Mouse (Mus musculus) embryonic facial prominence, embryonic 11.5 days (tissue): ENCODE data around the gene Sprr2b. TPM values are rescaled to one million over a fixed set of nuclear protein-coding genes. Genes with fewer than 3 reads are reported as not detected.

ENCODE experiments used
- ATAC-seq: fragments of 200-750 bp; cut with Nextera tagmentation; replicated peaks from 2 replicates; pipeline ENCODE4 v1.8.0; 2017; ENCODE audit warnings: low read depth; ENCODE audit not compliant: insufficient number of reproducible peaks, low FRiP score, low TSS enrichment
- DNase-seq: peaks from one replicate; pipeline ENCODE4 v3.0.0-alpha.2; 2015; ENCODE audit warnings: low spot score
- H3K27ac ChIP-seq: fragments of 300-500 bp; sonication (generic); replicated peaks from 2 replicates; pipeline ENCODE4 v1.5.1; 2014; ENCODE audit warnings: mild to moderate bottlenecking, low read depth, low read length, control low read depth
- H3K27me3 ChIP-seq: fragments of 300-500 bp; sonication (generic); 2 replicates; pipeline ENCODE4 v1.6.1; 2014; ENCODE audit warnings: mild to moderate bottlenecking, low read length, moderate library complexity, mixed read lengths; ENCODE audit not compliant: control insufficient read depth, insufficient read depth
- H3K36me3 ChIP-seq: fragments of 300-500 bp; sonication (generic); replicated peaks from 2 replicates; pipeline ENCODE4 v1.6.1; 2014; ENCODE audit warnings: low read depth, mild to moderate bottlenecking, low read length, moderate library complexity, mixed read lengths; ENCODE audit not compliant: control insufficient read depth, insufficient read depth
- H3K4me1 ChIP-seq: fragments of 300-500 bp; sonication (generic); 2 replicates; pipeline ENCODE4 v1.6.1; 2014; ENCODE audit warnings: low read length, mixed read lengths; ENCODE audit not compliant: control insufficient read depth, insufficient read depth
- H3K4me2 ChIP-seq: fragments of 300-500 bp; sonication (generic); 2 replicates; pipeline ENCODE4 v1.6.1; 2014; ENCODE audit warnings: low read depth, mild to moderate bottlenecking, control low read depth, low read length, moderate library complexity
- H3K4me3 ChIP-seq: fragments of 300-500 bp; sonication (generic); 2 replicates; pipeline ENCODE4 v1.5.1; 2014; ENCODE audit warnings: low read depth, low read length, control low read depth
- H3K9ac ChIP-seq: fragments of 300-500 bp; sonication (generic); replicated peaks from 2 replicates; pipeline ENCODE4 v1.6.1; 2014; ENCODE audit warnings: mild to moderate bottlenecking, control low read depth, low read length
- H3K9me3 ChIP-seq: fragments of 300-500 bp; sonication (generic); replicated peaks from 2 replicates; pipeline ENCODE4 v1.6.1; 2016; ENCODE audit warnings: mild to moderate bottlenecking, low read length, inconsistent platforms, mixed read lengths; ENCODE audit not compliant: control insufficient read depth
- WGBS: fragments of 180-500 bp; shearing (Covaris S2); extraction: QIAGEN DNeasy Blood & Tissue Kit; methylation state at CpG from one replicate; pipeline ENCODE4 v1.1.7; 2014; 5-methylcytosine and 5-hydroxymethylcytosine counted together
- polyA plus RNA-seq: library from polyadenylated mRNA; unstranded; fragments of >200 nt; fragmentation: Nextera tagmentation; extraction: Ambion mirVana; gene quantifications from 2 replicates; pipeline ENCODE4 v1.2.1, GENCODE M21; 2014

Gene Sprr2b
- polyA plus RNA-seq, 1 experiment from 2014 or later, result not detected

- ATAC-seq (no peak), DNase-seq (no peak)
- Histone ChIP-seq H3K4me2 (no peak overlapping the region), H3K9ac (no peak overlapping the region), H3K36me3 (no peaks in the 10 kb centered on the region), H3K9me3 (no peaks in the 10 kb centered on the region), H3K27ac (no peak overlapping the region), H3K4me1 (no peaks in the 10 kb centered on the region), H3K27me3 (no peaks in the 10 kb centered on the region), H3K4me3 (no peak overlapping the region)
- WGBS, result 87% methylated on average over 1 of the region's 1 CpGs
These were observed 9.0 kb upstream of the Sprr2b start for GRCm38 (mm10) chr3:92307406-92307805.

GRCm38 (mm10) chr3:92317384-92317783, 964 bp downstream of the Sprr2b start:
- H3K36me3 ChIP-seq, result no peaks in the 10 kb centered on the region
- H3K27ac ChIP-seq, result no peak overlapping the region
- DNase-seq (no peak), ATAC-seq (no peak)
- H3K4me3 ChIP-seq, result no peak overlapping the region
- 75% methylated on average over 2 of the region's 2 CpGs for WGBS
- H3K4me2 ChIP-seq, result no peak overlapping the region
- no peak overlapping the region for H3K9ac ChIP-seq
- no peaks in the 10 kb centered on the region for H3K4me1 ChIP-seq
- no peaks in the 10 kb centered on the region for H3K27me3 ChIP-seq
- H3K9me3 ChIP-seq, result no peaks in the 10 kb centered on the region

- WGBS, result 88% methylated on average over 1 of the region's 1 CpGs
- H3K27me3 ChIP-seq, result no peaks in the 10 kb centered on the region
These were observed 19.9 kb downstream of the Sprr2b start for GRCm38 (mm10) chr3:92336278-92336677.

GRCm38 (mm10) chr3:92338840-92339239, 22.4 kb downstream of the Sprr2b start, which contains the start of gene Sprr2d:
Gene Sprr2d, plus strand, starts transcription at chr3:92339140.
- Histone ChIP-seq H3K4me2 (no peak within 1 kb of the TSS), H3K27ac (no peak within 1 kb of the TSS), H3K9me3 (no peaks in the 10 kb centered on the region), H3K4me1 (no peaks in the 10 kb centered on the region), H3K36me3 (no peaks in the 10 kb centered on the region), H3K9ac (no peak within 1 kb of the TSS), H3K4me3 (no peak within 1 kb of the TSS), H3K27me3 (no peaks in the 10 kb centered on the region)
- ATAC-seq (no peak), DNase-seq (no peak)
- WGBS, result 94% methylated on average over 5 of the region's 5 CpGs

More at GRCm38 (mm10) chr3:92336278-92336677, 19.9 kb downstream of the Sprr2b start:
- Histone ChIP-seq H3K4me1 (no peaks in the 10 kb centered on the region), H3K27ac (no peak overlapping the region), H3K36me3 (no peaks in the 10 kb centered on the region), H3K4me2 (no peak overlapping the region), H3K9ac (no peak overlapping the region), H3K4me3 (no peak overlapping the region), H3K9me3 (no peaks in the 10 kb centered on the region)
- DNase-seq (no peak), ATAC-seq (no peak)

- H3K36me3 ChIP-seq, result no peaks in the 10 kb centered on the region
- no peak within 1 kb of the TSS for H3K4me2 ChIP-seq
- H3K4me1 ChIP-seq, result no peaks in the 10 kb centered on the region
- no peak within 1 kb of the TSS for H3K9ac ChIP-seq
- no peak within 1 kb of the TSS for H3K27ac ChIP-seq
- DNase-seq, result no peak
- no peaks in the 10 kb centered on the region for H3K27me3 ChIP-seq
- no peak for ATAC-seq
- WGBS, result 86% methylated on average over 2 of the region's 2 CpGs
- H3K4me3 ChIP-seq, result no peak within 1 kb of the TSS
- H3K9me3 ChIP-seq, result no peaks in the 10 kb centered on the region
These were observed 35.4 kb downstream of the Sprr2b start, which contains the start of gene Sprr2e for GRCm38 (mm10) chr3:92351843-92352242. Gene Sprr2e, plus strand, starts transcription at chr3:92352143.

- H3K9ac ChIP-seq, result no peak overlapping the region
- ATAC-seq (no peak), DNase-seq (no peak)
- H3K27ac ChIP-seq, result no peak overlapping the region
- no peak overlapping the region for H3K4me3 ChIP-seq
- no peaks in the 10 kb centered on the region for H3K4me1 ChIP-seq
- H3K4me2 ChIP-seq, result no peak overlapping the region
- no peaks in the 10 kb centered on the region for H3K27me3 ChIP-seq
- H3K9me3 ChIP-seq, result no peaks in the 10 kb centered on the region
- H3K36me3 ChIP-seq, result no peaks in the 10 kb centered on the region
These were observed 45.2 kb downstream of the Sprr2b start for GRCm38 (mm10) chr3:92361619-92362018.

- Histone ChIP-seq H3K27ac (no peak within 1 kb of the TSS), H3K4me1 (no peaks in the 10 kb centered on the region), H3K36me3 (no peaks in the 10 kb centered on the region), H3K27me3 (no peaks in the 10 kb centered on the region), H3K4me2 (no peak within 1 kb of the TSS), H3K9me3 (no peaks in the 10 kb centered on the region), H3K4me3 (no peak within 1 kb of the TSS), H3K9ac (no peak within 1 kb of the TSS)
- DNase-seq, result no peak
- 70% methylated on average over 3 of the region's 3 CpGs for WGBS
- ATAC-seq, result no peak
These were observed 48.5 kb downstream of the Sprr2b start, which contains the start of gene Sprr2f for GRCm38 (mm10) chr3:92364887-92365286. Gene Sprr2f, plus strand, starts transcription at chr3:92365187.
